Mouse (Mus musculus) thymus, postnatal 25 days (tissue): Measurements from ENCODE around the gene Prr5l.

Experiments
- DNase-seq: peaks from one replicate; pipeline ENCODE4 v3.0.0; 2022

Prr5l gene

GRCm38 (mm10) chr2:101717162-101717561 is 165.7 kb downstream of the Prr5l start:
- DNase-seq: no peak

GRCm38 (mm10) chr2:101715650-101716323 is 167.0 kb downstream of the Prr5l start:
- DNase-seq: peak; percentile 53

- no peak for DNase-seq
Observed at GRCm38 (mm10) chr2:101711608-101712007, 171.2 kb downstream of the Prr5l start.

- DNase-seq: no peak
Observed at GRCm38 (mm10) chr2:101705941-101706485, 176.8 kb downstream of the Prr5l start.

- no peak for DNase-seq
Observed at GRCm38 (mm10) chr2:101699284-101699683, 183.5 kb downstream of the Prr5l start.

GRCm38 (mm10) chr2:101695584-101695983 is 187.2 kb downstream of the Prr5l start:
- DNase-seq: no peak

- DNase-seq: peak; percentile 22
Observed at GRCm38 (mm10) chr2:101693577-101694215, 189.1 kb downstream of the Prr5l start.

- no peak for DNase-seq
Observed at GRCm38 (mm10) chr2:101693043-101693442, 189.8 kb downstream of the Prr5l start.

- DNase-seq: no peak
Observed at GRCm38 (mm10) chr2:101690252-101690827, 192.5 kb downstream of the Prr5l start.

- DNase-seq: no peak
Observed at GRCm38 (mm10) chr2:101688011-101688410, 194.8 kb downstream of the Prr5l start.

- DNase-seq: no peak
Observed at GRCm38 (mm10) chr2:101684421-101684820, 198.4 kb downstream of the Prr5l start.

- DNase-seq: peak; percentile 28
Observed at GRCm38 (mm10) chr2:101679164-101679784, 203.6 kb downstream of the Prr5l start.

- DNase-seq: peak; percentile 89
Observed at GRCm38 (mm10) chr2:101678236-101679021, 204.4 kb downstream of the Prr5l start, which contains the start of gene Traf6. Gene Traf6, plus strand, starts transcription at chr2:101678429.

- DNase-seq: no peak
Observed at GRCm38 (mm10) chr2:101673547-101673946, 209.3 kb downstream of the Prr5l start.

GRCm38 (mm10) chr2:101668751-101669150 is 214.1 kb downstream of the Prr5l start:
- DNase-seq: no peak

GRCm38 (mm10) chr2:101665703-101666092 is 217.1 kb downstream of the Prr5l start:
- no peak for DNase-seq

- peak; percentile 78 for DNase-seq
Observed at GRCm38 (mm10) chr2:101665058-101665702, 217.6 kb downstream of the Prr5l start.
